16 mouse cellular contexts compared by ENCODE assay signal in the genomic region with DNA sequence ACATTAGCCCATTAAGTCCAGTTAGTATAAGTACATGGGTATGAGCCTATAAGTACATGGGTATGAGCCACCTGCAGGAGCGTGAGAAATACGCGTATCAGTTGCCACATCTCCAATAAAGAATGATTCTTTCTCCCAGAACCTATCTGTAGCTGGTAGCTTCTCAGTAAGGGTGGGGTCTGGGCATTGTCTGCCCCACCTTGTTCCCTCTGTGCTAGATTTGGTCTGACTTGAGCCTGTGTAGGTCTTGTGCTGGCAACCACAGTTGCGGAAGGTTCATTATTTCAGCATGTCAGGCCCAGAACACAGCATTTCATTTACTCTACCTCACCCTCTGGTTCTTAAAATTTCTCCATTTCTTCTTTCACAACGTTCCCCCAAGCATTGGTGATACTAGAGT.
"Had no signal": no experiment of that assay in that cellular context is flagged by ENCODE, and none has a peak within 500 bp of the region (broad histone marks: within the 10 kb centered on the region; RNA-seq: fewer than 3 reads in every experiment).

No protein-coding gene starts in this region.

- H3K4me2 ChIP-seq: neural tube, embryonic 13.5 days; neural tube, embryonic 15.5 days; stomach, embryonic 15.5 days had no signal

- H3K4me1 ChIP-seq: neural tube, embryonic 15.5 days; stomach, embryonic 15.5 days had no signal

- DNase-seq: retina, postnatal 1 day; right cerebral cortex, adult 18-20 months; right cerebral cortex, postnatal 14 days; right cerebral cortex, postnatal 25 days; right cerebral cortex, postnatal 4 days; spleen, adult 18-20 months; thymus, adult 18-20 months; thymus, adult 2 months; thymus, postnatal 14 days; thymus, postnatal 25 days; thymus, postnatal 36 days; thymus, postnatal 4 days had no signal

- H3K9me3 ChIP-seq: neural tube, embryonic 13.5 days; neural tube, embryonic 15.5 days; stomach, embryonic 15.5 days had no signal

- H3K27me3 ChIP-seq: neural tube, embryonic 15.5 days; stomach, embryonic 15.5 days had no signal

- H3K36me3 ChIP-seq: neural tube, embryonic 13.5 days; neural tube, embryonic 15.5 days; stomach, embryonic 15.5 days had no signal

- H3K27ac ChIP-seq: neural tube, embryonic 13.5 days; neural tube, embryonic 15.5 days; stomach, embryonic 15.5 days; stomach, postnatal 0 days had no signal

- H3K9ac ChIP-seq: neural tube, embryonic 13.5 days; neural tube, embryonic 15.5 days; stomach, embryonic 15.5 days had no signal

- H3K4me3 ChIP-seq: neural tube, embryonic 13.5 days; neural tube, embryonic 15.5 days; stomach, embryonic 15.5 days had no signal
